Mouse (Mus musculus) ES-E14 (cell line): Measurements from ENCODE around the gene Chchd6.
A peak's percentile ranks its signal among the peaks of the same experiment; 100 is the strongest.

Source experiments
- HCFC1 ChIP-seq: IDR thresholded peaks from 2 replicates; pipeline ENCODE4 v1.6.1; 2012; ENCODE audit warnings: low read length, inconsistent platforms, borderline replicate concordance; ENCODE audit not compliant: insufficient read depth
- ZC3H11A ChIP-seq: IDR thresholded peaks from 2 replicates; pipeline ENCODE4 v1.6.1; 2012; ENCODE audit warnings: low read depth, mild to moderate bottlenecking, inconsistent platforms, low read length, borderline replicate concordance

- peak; percentile 82 for TF ChIP-seq ZC3H11A
- no peak for TF ChIP-seq HCFC1
These were observed 36.5 kb upstream of the Chchd6 start for GRCm38 (mm10) chr6:89631809-89632562.
